Mouse (Mus musculus) MEL (cell line): ENCODE data around the gene Foxn3. TPM values are rescaled to one million over a fixed set of nuclear protein-coding genes. Genes with fewer than 3 reads are reported as not detected.

ENCODE experiments used
- DNase-seq: peaks from one replicate; pipeline ENCODE4 v3.0.0; 2011; ENCODE audit warnings: low read depth, low spot score
- H3K27ac ChIP-seq: 2 replicates; pipeline ENCODE4 v1.5.1; 2012; ENCODE audit warnings: low read depth, mild to moderate bottlenecking, control low read depth, low read length, moderate library complexity; ENCODE audit not compliant: control insufficient read depth
- H3K27me3 ChIP-seq, 2 experiments: fragments of 150-350 bp in 1 of 2; sonication (generic) in 1 of 2; 2 replicates each; pipeline ENCODE4 v1.6.1; 2012; ENCODE audit warnings: low read length in 2 of 2, mild to moderate bottlenecking in 2 of 2, improper control_type of control experiment in 1 of 2, moderate library complexity in 1 of 2; ENCODE audit not compliant: insufficient read depth in 2 of 2, control insufficient read depth in 1 of 2
- H3K36me3 ChIP-seq, 2 experiments: 2 replicates each; pipeline ENCODE4 v1.6.1; 2012 to 2014; ENCODE audit warnings: low read length in 2 of 2, improper control_type of control experiment in 1 of 2, inconsistent platforms in 1 of 2, mild to moderate bottlenecking in 1 of 2; ENCODE audit not compliant: insufficient read depth in 2 of 2, control insufficient read depth in 1 of 2
- H3K4me1 ChIP-seq, 2 experiments: fragments of 150-350 bp in 1 of 2; sonication (generic) in 1 of 2; 2 replicates each; pipeline ENCODE4 v1.6.1; 2012; ENCODE audit warnings: low read length in 2 of 2, improper control_type of control experiment in 1 of 2, mild to moderate bottlenecking in 1 of 2; ENCODE audit not compliant: insufficient read depth in 2 of 2, control insufficient read depth in 1 of 2
- H3K4me3 ChIP-seq, 2 experiments: fragments of 150-350 bp in 1 of 2; sonication (generic) in 1 of 2; 2 replicates each; pipeline ENCODE4 v1.5.1; 2012; ENCODE audit warnings: low read depth in 2 of 2, low read length in 2 of 2, mild to moderate bottlenecking in 2 of 2, moderate library complexity in 2 of 2, control low read depth in 1 of 2, improper control_type of control experiment in 1 of 2; ENCODE audit not compliant: control insufficient read depth in 1 of 2, insufficient read depth in 1 of 2
- H3K79me2 ChIP-seq: 2 replicates; pipeline ENCODE4 v1.6.1; 2012; ENCODE audit warnings: mild to moderate bottlenecking, low read length, moderate library complexity; ENCODE audit not compliant: control insufficient read depth, poor library complexity, insufficient read depth
- H3K9ac ChIP-seq: 2 replicates; pipeline ENCODE4 v1.6.1; 2012; ENCODE audit warnings: low read depth, mild to moderate bottlenecking, control low read depth, low read length, moderate library complexity; ENCODE audit not compliant: control insufficient read depth, poor library complexity, severe bottlenecking
- H3K9me3 ChIP-seq: fragments of 150-350 bp; sonication (generic); replicated peaks from 2 replicates; pipeline ENCODE4 v1.6.1; 2012; ENCODE audit warnings: mild to moderate bottlenecking, low read length, improper control_type of control experiment, moderate library complexity; ENCODE audit not compliant: insufficient read depth
- BHLHE40 ChIP-seq: IDR thresholded peaks from 2 replicates; pipeline ENCODE4 v1.6.1; 2012; ENCODE audit warnings: low read depth, mild to moderate bottlenecking, inconsistent platforms, low read length, improper control_type of control experiment, borderline replicate concordance
- CHD1 ChIP-seq: IDR thresholded peaks from 2 replicates; pipeline ENCODE4 v1.6.1; 2012; ENCODE audit warnings: low read depth, mild to moderate bottlenecking, inconsistent platforms, low read length, improper control_type of control experiment
- CHD2 ChIP-seq: IDR thresholded peaks from 2 replicates; pipeline ENCODE4 v1.6.1; 2011; ENCODE audit warnings: low read length, improper control_type of control experiment
- E2F4 ChIP-seq: IDR thresholded peaks from 2 replicates; pipeline ENCODE4 v1.6.1; 2011; ENCODE audit warnings: low read depth, low read length, improper control_type of control experiment, borderline replicate concordance
- EP300 ChIP-seq, 2 experiments: IDR thresholded peaks; 2 replicates each; pipeline ENCODE4 v1.6.1; 2011; ENCODE audit warnings: improper control_type of control experiment in 2 of 2, low read length in 2 of 2, low read depth in 1 of 2, mild to moderate bottlenecking in 1 of 2
- ETS1 ChIP-seq: IDR thresholded peaks from 2 replicates; pipeline ENCODE4 v1.6.1; 2012; ENCODE audit warnings: low read depth, mild to moderate bottlenecking, inconsistent platforms, low read length, improper control_type of control experiment, moderate library complexity
- GABPA ChIP-seq: IDR thresholded peaks from 2 replicates; pipeline ENCODE4 v1.6.1; 2012; ENCODE audit warnings: low read depth, mild to moderate bottlenecking, inconsistent platforms, low read length, improper control_type of control experiment, moderate library complexity
- HCFC1 ChIP-seq: IDR thresholded peaks from 2 replicates; pipeline ENCODE4 v1.6.1; 2012; ENCODE audit warnings: low read depth, mild to moderate bottlenecking, inconsistent platforms, low read length, improper control_type of control experiment, moderate library complexity
- JUND ChIP-seq: IDR thresholded peaks from 2 replicates; pipeline ENCODE4 v1.6.1; 2011; ENCODE audit warnings: low read depth, mild to moderate bottlenecking, improper control_type of control experiment, low read length
- MAX ChIP-seq: IDR thresholded peaks from 2 replicates; pipeline ENCODE4 v1.6.1; 2011; ENCODE audit warnings: low read length, improper control_type of control experiment
- MEF2A ChIP-seq: IDR thresholded peaks from 2 replicates; pipeline ENCODE4 v1.6.1; 2014; ENCODE audit warnings: low read depth, mild to moderate bottlenecking, inconsistent platforms, low read length, improper control_type of control experiment; ENCODE audit not compliant: poor library complexity, insufficient replicate concordance, severe bottlenecking; ENCODE audit errors: extremely low read depth
- NELFE ChIP-seq: IDR thresholded peaks from 2 replicates; pipeline ENCODE4 v1.6.1; 2011; ENCODE audit warnings: low read depth, low read length, improper control_type of control experiment
- NRF1 ChIP-seq: IDR thresholded peaks from 2 replicates; pipeline ENCODE4 v1.6.1; 2014; ENCODE audit warnings: low read depth, mild to moderate bottlenecking, inconsistent platforms, low read length, improper control_type of control experiment, moderate library complexity; ENCODE audit not compliant: poor library complexity, insufficient read depth, severe bottlenecking
- POLR2A ChIP-seq, 2 experiments: IDR thresholded peaks; 2 replicates each; pipeline ENCODE4 v1.6.1; 2011 to 2012; ENCODE audit warnings: low read length in 2 of 2, mild to moderate bottlenecking in 2 of 2, control low read depth in 1 of 2, improper control_type of control experiment in 1 of 2, low read depth in 1 of 2, moderate library complexity in 1 of 2; ENCODE audit not compliant: control insufficient read depth in 1 of 2, insufficient read depth in 1 of 2, poor library complexity in 1 of 2
- POLR2AphosphoS5 ChIP-seq: IDR thresholded peaks from 2 replicates; pipeline ENCODE4 v1.6.1; 2012; ENCODE audit warnings: low read depth, borderline replicate concordance, mild to moderate bottlenecking, inconsistent platforms, low read length, moderate library complexity, mixed read lengths
- SMC3 ChIP-seq: IDR thresholded peaks from 2 replicates; pipeline ENCODE4 v1.6.1; 2011; ENCODE audit warnings: low read depth, low read length, improper control_type of control experiment
- UBTF ChIP-seq: IDR thresholded peaks from 2 replicates; pipeline ENCODE4 v1.6.1; 2012; ENCODE audit warnings: low read depth, mild to moderate bottlenecking, inconsistent platforms, low read length, improper control_type of control experiment, moderate library complexity, borderline replicate concordance; ENCODE audit not compliant: insufficient read depth
- USF1 ChIP-seq: IDR thresholded peaks from 2 replicates; pipeline ENCODE4 v1.6.1; 2014; ENCODE audit warnings: low read depth, mild to moderate bottlenecking, inconsistent platforms, low read length, improper control_type of control experiment, moderate library complexity
- USF2 ChIP-seq, 2 experiments: IDR thresholded peaks; 2 replicates each; pipeline ENCODE4 v1.6.1; 2011 to 2012; ENCODE audit warnings: improper control_type of control experiment in 2 of 2, low read length in 2 of 2, borderline replicate concordance in 1 of 2, inconsistent platforms in 1 of 2, low read depth in 1 of 2, mild to moderate bottlenecking in 1 of 2; ENCODE audit not compliant: insufficient read depth in 1 of 2
- ZKSCAN1 ChIP-seq: IDR thresholded peaks from 2 replicates; pipeline ENCODE4 v1.6.1; 2012; ENCODE audit warnings: low read depth, mild to moderate bottlenecking, inconsistent platforms, low read length, improper control_type of control experiment, moderate library complexity
- ZNF384 ChIP-seq: IDR thresholded peaks from 2 replicates; pipeline ENCODE4 v1.6.1; 2012; ENCODE audit warnings: low read depth, mild to moderate bottlenecking, inconsistent platforms, low read length, improper control_type of control experiment
- polyA plus RNA-seq, 2 experiments: library from polyadenylated mRNA; stranded (reverse) in 1 of 2; unstranded in 1 of 2; fragments of >175 nt in 1 of 2; fragments of >200 nt in 1 of 2; gene quantifications; 2 replicates each; pipeline versions ENCODE4 v1.2.1 to v1.2.4; 2012; ENCODE audit warnings: low replicate concordance in 2 of 2, low read depth in 1 of 2; ENCODE audit not compliant: insufficient read length in 2 of 2, insufficient read depth in 1 of 2, missing spikeins in 1 of 2
- total RNA-seq: library from RNA; depleted of rRNA; stranded (reverse); fragments of 300-350 nt; gene quantifications from 2 replicates; pipeline ENCODE4 v1.2.3, GENCODE M21; 2012

Foxn3 gene
- total and polyA plus RNA-seq, 3 experiments = 15.5 to 22.8 TPM; not detected in 1

DNA sequence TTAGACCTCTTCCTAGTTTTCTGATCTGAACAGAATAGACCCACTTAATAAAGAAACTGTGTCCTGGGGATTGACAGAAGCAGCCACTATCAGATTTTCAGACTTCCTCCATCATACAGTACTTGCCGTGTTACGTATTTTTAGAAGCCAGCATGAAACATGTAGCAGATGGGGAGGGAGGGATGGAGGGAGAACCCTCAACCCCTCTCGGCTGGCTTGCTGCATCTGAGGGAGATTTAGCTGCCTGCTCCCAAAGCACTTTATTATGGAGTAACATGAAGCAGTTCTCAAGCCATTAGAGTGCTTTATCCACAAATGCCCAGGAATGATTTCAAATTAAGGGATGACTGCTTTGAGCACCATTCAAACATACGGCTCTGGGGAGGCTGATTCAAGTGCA lies 377.1 kb downstream of the Foxn3 start (continued):
- TF ChIP-seq CHD1 = no peak
- TF ChIP-seq, all 39 proteins: peak for 0

DNA sequence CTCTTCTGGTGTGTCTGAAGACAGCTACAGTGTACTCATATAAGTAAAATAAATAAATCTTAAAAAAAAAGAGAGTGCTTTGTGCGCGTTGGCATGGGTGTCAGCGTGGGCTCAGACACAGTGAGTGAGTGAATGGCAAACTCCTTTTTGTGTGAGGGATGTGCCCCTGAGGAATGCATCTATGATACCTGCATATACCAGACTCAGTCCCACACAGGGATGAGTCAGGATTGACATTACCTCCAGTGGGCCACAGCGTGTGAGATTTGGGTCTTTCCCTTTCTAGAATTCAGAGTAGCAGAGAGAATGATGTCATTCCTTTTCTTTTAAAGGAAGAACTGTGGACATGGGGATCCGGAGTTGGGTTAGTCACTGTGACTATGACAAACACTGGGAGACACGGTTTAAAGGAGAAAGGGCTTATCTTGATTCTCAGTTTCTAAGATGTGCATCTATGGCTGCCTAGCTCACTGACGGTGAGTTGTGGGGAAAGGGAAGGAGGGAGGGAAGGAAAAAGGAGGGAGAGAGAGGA lies 380.1 kb downstream of the Foxn3 start:
- no peak for TF ChIP-seq ETS1
- TF ChIP-seq POLR2AphosphoS5 = no peak
- no peak for TF ChIP-seq POLR2A (IDR thresholded peaks at IDR 0.05; ENCODE audit: control insufficient read depth in 1 of 2, insufficient read depth in 1 of 2, low read depth in 1 of 2, low read length in 2 of 2, poor library complexity in 1 of 2)
- no peak for TF ChIP-seq USF1
- TF ChIP-seq EP300 (IDR thresholded peaks at IDR 0.05; ENCODE audit: low read depth in 1 of 2, low read length in 2 of 2) = no peak
- TF ChIP-seq GABPA = no peak
- TF ChIP-seq USF2 (IDR thresholded peaks at IDR 0.05; ENCODE audit: borderline replicate concordance in 1 of 2, insufficient read depth in 1 of 2, low read depth in 1 of 2, low read length in 2 of 2) = no peak
- no peak for TF ChIP-seq E2F4
- no peak for TF ChIP-seq UBTF
- TF ChIP-seq ZNF384 = no peak
- no peak for TF ChIP-seq ZKSCAN1
- TF ChIP-seq BHLHE40 = no peak
- TF ChIP-seq JUND = no peak
- TF ChIP-seq CHD2 = no peak
- TF ChIP-seq MAX = no peak
- TF ChIP-seq NELFE = no peak
- no peak for TF ChIP-seq MEF2A
- no peak for TF ChIP-seq HCFC1
- no peak for TF ChIP-seq SMC3
- no peak for TF ChIP-seq NRF1
- Histone ChIP-seq H3K4me3 (no peak overlapping the region), H3K79me2 (no peaks in the 10 kb centered on the region), H3K27ac (no peak overlapping the region), H3K36me3 (no peaks in the 10 kb centered on the region), H3K9ac (no peak overlapping the region), H3K9me3 (no peaks in the 10 kb centered on the region), H3K4me1 (no peaks in the 10 kb centered on the region), H3K27me3 (no peaks in the 10 kb centered on the region)
- DNase-seq = no peak
